Mouse (Mus musculus) cortical plate, adult 2 months (tissue): ENCODE measurements around the gene Pitpnb.

Experiments
- CTCF ChIP-seq: fragments of 200-500 bp; IDR thresholded peaks from 2 replicates; pipeline ENCODE4 v1.5.1; 2011; ENCODE audit warnings: mild to moderate bottlenecking, control low read depth, low read length; ENCODE audit not compliant: insufficient read depth; ENCODE audit errors: extremely low read depth
- POLR2A ChIP-seq: fragments of 200-500 bp; IDR thresholded peaks from 2 replicates; pipeline ENCODE4 v1.6.1; 2011; ENCODE audit warnings: mild to moderate bottlenecking, low read length, control low read depth; ENCODE audit not compliant: insufficient read depth; ENCODE audit errors: extremely low read depth

- no peak for TF ChIP-seq CTCF
- no peak for TF ChIP-seq POLR2A
Observed at GRCm38 (mm10) chr5:111436260-111436659, 105.7 kb downstream of the Pitpnb start.
